Mouse (Mus musculus): Measurements from ENCODE around the gene Map4k2. TPM values are rescaled to one million over a fixed set of nuclear protein-coding genes. Genes with fewer than 3 reads are reported as not detected.

Gene Map4k2
- polyA plus RNA-seq, 1 experiment from 2014 or later = 8.5 TPM

DNA sequence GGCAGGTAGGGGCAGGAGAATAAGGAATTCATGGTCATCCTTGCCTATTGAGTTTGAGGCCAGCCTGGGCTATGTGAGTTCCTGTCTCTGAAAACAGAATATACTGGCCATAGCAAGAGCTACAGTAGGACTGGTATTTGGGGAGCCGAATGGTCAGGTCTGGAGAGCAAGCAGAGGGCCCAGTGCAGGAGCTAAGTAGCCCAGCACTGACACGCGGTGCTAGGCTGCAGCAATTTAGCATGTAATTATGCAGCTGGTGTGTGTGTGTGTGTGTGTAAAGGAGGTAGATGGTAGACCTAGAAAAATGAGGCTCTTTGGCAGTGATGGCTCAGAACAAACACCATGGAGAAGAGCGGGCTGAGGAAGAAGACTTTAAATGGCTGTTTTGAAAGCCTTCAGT is 6.7 kb downstream of the Map4k2 start:
- DNase-seq (ENCODE audit: low spot score) = no peak
- no peaks in the 10 kb centered on the region; the same call in 1 of the 2 replicates for H3K4me1 ChIP-seq (replicated peaks; ENCODE audit: control insufficient read depth, insufficient read depth, low read length)
- H3K36me3 ChIP-seq (ENCODE audit: control insufficient read depth, insufficient read depth, low read length) = no peaks in the 10 kb centered on the region
- no peak overlapping the region for H3K9ac ChIP-seq (ENCODE audit: low read depth, low read length)
- no peaks in the 10 kb centered on the region for H3K9me3 ChIP-seq (ENCODE audit: control insufficient read depth, low read length)
- no peaks in the 10 kb centered on the region for H3K27me3 ChIP-seq (ENCODE audit: control insufficient read depth, insufficient read depth, low read length)
- WGBS = 97% methylated on average over 4 of the region's 4 CpGs
- ATAC-seq (ENCODE audit: low FRiP score) = no peak
- H3K27ac ChIP-seq (ENCODE audit: low read depth, low read length) = no peak overlapping the region
- H3K4me2 ChIP-seq (replicated peaks; ENCODE audit: low read depth, low read length) = no peak overlapping the region
- no peak overlapping the region for H3K4me3 ChIP-seq (ENCODE audit: low read depth, low read length)

GRCm38 (mm10) chr19:6348717-6349116 is 7.8 kb downstream of the Map4k2 start:
- Histone ChIP-seq H3K9me3 (ENCODE audit: control insufficient read depth, low read length) (no peaks in the 10 kb centered on the region), H3K36me3 (ENCODE audit: control insufficient read depth, insufficient read depth, low read length) (no peaks in the 10 kb centered on the region), H3K27me3 (ENCODE audit: control insufficient read depth, insufficient read depth, low read length) (no peaks in the 10 kb centered on the region), H3K4me2 (replicated peaks; ENCODE audit: low read depth, low read length) (no peak overlapping the region), H3K4me3 (ENCODE audit: low read depth, low read length) (no peak overlapping the region), H3K27ac (ENCODE audit: low read depth, low read length) (no peak overlapping the region), H3K9ac (ENCODE audit: low read depth, low read length) (no peak overlapping the region), H3K4me1 (replicated peaks; ENCODE audit: control insufficient read depth, insufficient read depth, low read length) (no peaks in the 10 kb centered on the region; the same call in 1 of the 2 replicates)
- no peak for DNase-seq (ENCODE audit: low spot score)
- 58% methylated on average over 9 of the region's 9 CpGs for WGBS
- no peak for ATAC-seq (ENCODE audit: low FRiP score)

DNA sequence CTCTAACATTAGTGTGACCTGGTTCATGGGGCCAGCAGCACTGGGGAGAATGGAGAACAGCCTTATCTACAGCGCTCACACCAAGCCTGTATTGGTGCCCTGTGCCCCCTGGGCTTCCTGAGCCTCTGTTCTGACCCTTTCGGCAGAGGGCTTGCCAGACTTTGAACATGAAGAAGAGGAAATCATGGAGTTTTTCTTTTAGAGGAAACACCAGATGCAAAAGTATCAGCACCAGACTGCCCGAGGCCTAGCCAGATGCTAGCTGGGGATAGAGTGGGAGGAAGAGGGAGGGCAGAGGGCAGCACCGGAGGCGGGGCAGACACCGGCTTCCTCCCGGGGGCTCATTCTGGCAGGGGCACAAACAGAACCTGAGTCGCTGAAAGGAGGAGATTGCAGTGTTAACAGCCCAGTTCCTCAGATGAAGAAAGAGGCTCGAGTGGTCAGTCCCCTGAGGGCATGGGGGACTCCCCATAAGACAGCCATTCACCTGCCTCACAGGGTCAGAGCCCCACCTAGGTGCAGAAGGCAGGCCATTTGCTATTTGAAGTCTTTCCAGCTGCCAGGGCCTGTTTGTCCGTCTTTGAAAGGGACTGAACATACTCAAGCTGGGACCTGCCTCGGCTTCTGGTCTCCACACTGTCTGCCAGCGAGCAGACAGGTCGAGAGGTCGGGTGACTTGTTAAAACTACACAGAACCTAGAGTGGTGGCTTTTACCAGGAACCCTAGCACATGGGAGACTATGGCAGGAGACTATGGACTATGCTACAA is 8.5 kb downstream of the Map4k2 start:
- DNase-seq (ENCODE audit: low spot score) = peak; percentile 34
- Histone ChIP-seq H3K4me3 (ENCODE audit: low read depth, low read length) (no peak overlapping the region), H3K9me3 (ENCODE audit: control insufficient read depth, low read length) (no peaks in the 10 kb centered on the region), H3K36me3 (ENCODE audit: control insufficient read depth, insufficient read depth, low read length) (no peaks in the 10 kb centered on the region), H3K27ac (ENCODE audit: low read depth, low read length) (0 out of 2 replicates have a peak overlapping the region, but pooled peaks have one; percentile 25), H3K4me2 (replicated peaks; ENCODE audit: low read depth, low read length) (no peak overlapping the region), H3K4me1 (replicated peaks; ENCODE audit: control insufficient read depth, insufficient read depth, low read length) (no peaks in the 10 kb centered on the region; the same call in 1 of the 2 replicates), H3K27me3 (ENCODE audit: control insufficient read depth, insufficient read depth, low read length) (no peaks in the 10 kb centered on the region), H3K9ac (ENCODE audit: low read depth, low read length) (no peak overlapping the region)
- WGBS = 42% methylated on average over 14 of the region's 14 CpGs
- ATAC-seq (ENCODE audit: low FRiP score) = no peak

GRCm38 (mm10) chr19:6351431-6352106 is 10.6 kb downstream of the Map4k2 start:
- no peaks in the 10 kb centered on the region for H3K27me3 ChIP-seq (ENCODE audit: control insufficient read depth, insufficient read depth, low read length)
- H3K36me3 ChIP-seq (ENCODE audit: control insufficient read depth, insufficient read depth, low read length) = no peaks in the 10 kb centered on the region
- DNase-seq (ENCODE audit: low spot score) = no peak
- no peak overlapping the region for H3K4me3 ChIP-seq (ENCODE audit: low read depth, low read length)
- H3K9ac ChIP-seq (ENCODE audit: low read depth, low read length) = no peak overlapping the region
- 71% methylated on average over 14 of the region's 14 CpGs for WGBS
- H3K9me3 ChIP-seq (ENCODE audit: control insufficient read depth, low read length) = no peaks in the 10 kb centered on the region
- ATAC-seq (ENCODE audit: low FRiP score) = no peak
- no peaks in the 10 kb centered on the region; the same call in 1 of the 2 replicates for H3K4me1 ChIP-seq (replicated peaks; ENCODE audit: control insufficient read depth, insufficient read depth, low read length)
- H3K4me2 ChIP-seq (replicated peaks; ENCODE audit: low read depth, low read length) = no peak overlapping the region
- H3K27ac ChIP-seq (ENCODE audit: low read depth, low read length) = no peak overlapping the region

- no peak overlapping the region for H3K9ac ChIP-seq (ENCODE audit: low read depth, low read length)
- no peak for DNase-seq (ENCODE audit: low spot score)
- no peaks in the 10 kb centered on the region for H3K36me3 ChIP-seq (ENCODE audit: control insufficient read depth, insufficient read depth, low read length)
- H3K4me1 ChIP-seq (replicated peaks; ENCODE audit: control insufficient read depth, insufficient read depth, low read length) = no peaks in the 10 kb centered on the region; the same call in 1 of the 2 replicates
- H3K4me3 ChIP-seq (ENCODE audit: low read depth, low read length) = no peak overlapping the region
- 95% methylated on average over 2 of the region's 2 CpGs for WGBS
- no peak overlapping the region for H3K4me2 ChIP-seq (replicated peaks; ENCODE audit: low read depth, low read length)
- no peak for ATAC-seq (ENCODE audit: low FRiP score)
- no peak overlapping the region for H3K27ac ChIP-seq (ENCODE audit: low read depth, low read length)
- no peaks in the 10 kb centered on the region for H3K27me3 ChIP-seq (ENCODE audit: control insufficient read depth, insufficient read depth, low read length)
- H3K9me3 ChIP-seq (ENCODE audit: control insufficient read depth, low read length) = no peaks in the 10 kb centered on the region
These were observed 11.2 kb downstream of the Map4k2 start for GRCm38 (mm10) chr19:6352107-6352505.

- H3K4me1 ChIP-seq (replicated peaks; ENCODE audit: control insufficient read depth, insufficient read depth, low read length) = no peaks in the 10 kb centered on the region
- H3K9ac ChIP-seq (ENCODE audit: low read depth, low read length) = no peak overlapping the region
- no peak for DNase-seq (ENCODE audit: low spot score)
- H3K4me2 ChIP-seq (replicated peaks; ENCODE audit: low read depth, low read length) = no peak overlapping the region
- no peak for ATAC-seq (ENCODE audit: low FRiP score)
- 81% methylated on average over 7 of the region's 7 CpGs for whole genome bisulfite sequencing
- no peaks in the 10 kb centered on the region for H3K36me3 ChIP-seq (ENCODE audit: control insufficient read depth, insufficient read depth, low read length)
- no peaks in the 10 kb centered on the region for H3K9me3 ChIP-seq (ENCODE audit: control insufficient read depth, low read length)
- H3K4me3 ChIP-seq (ENCODE audit: low read depth, low read length) = no peak overlapping the region
- H3K27ac ChIP-seq (ENCODE audit: low read depth, low read length) = no peak overlapping the region
- H3K27me3 ChIP-seq (ENCODE audit: control insufficient read depth, insufficient read depth, low read length) = no peaks in the 10 kb centered on the region
These were observed 13.1 kb downstream of the Map4k2 start for GRCm38 (mm10) chr19:6354030-6354429.

DNA sequence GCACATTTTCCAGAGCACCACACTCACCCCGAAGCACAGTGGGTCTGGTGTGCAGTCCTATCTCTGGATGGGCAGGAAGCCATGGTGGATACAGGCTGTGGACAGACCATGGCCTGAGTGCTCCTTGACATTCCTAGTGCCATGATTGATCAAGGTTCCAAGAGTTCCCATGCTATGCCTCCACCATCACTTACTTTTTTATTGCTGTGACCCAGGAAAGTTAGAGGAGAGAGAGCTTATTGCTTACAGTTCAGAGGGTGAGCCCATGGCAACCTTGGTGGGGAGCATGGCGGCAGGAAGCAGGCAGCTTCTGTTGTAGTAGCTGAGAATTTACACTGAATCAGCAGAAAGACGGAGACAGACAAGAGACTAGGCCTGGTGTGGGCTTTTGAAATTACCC is 20.4 kb downstream of the Map4k2 start:
- 91% methylated on average over 3 of the region's 3 CpGs for WGBS
- no peak overlapping the region for H3K4me3 ChIP-seq (ENCODE audit: low read depth, low read length)
- H3K36me3 ChIP-seq (ENCODE audit: control insufficient read depth, insufficient read depth, low read length) = peaks cover 5% of the 10 kb centered on the region
- no peak for ATAC-seq (ENCODE audit: low FRiP score)
- H3K4me2 ChIP-seq (replicated peaks; ENCODE audit: low read depth, low read length) = no peak overlapping the region
- H3K9ac ChIP-seq (ENCODE audit: low read depth, low read length) = no peak overlapping the region
- DNase-seq (ENCODE audit: low spot score) = no peak
- no peaks in the 10 kb centered on the region for H3K9me3 ChIP-seq (ENCODE audit: control insufficient read depth, low read length)
- H3K27me3 ChIP-seq (ENCODE audit: control insufficient read depth, insufficient read depth, low read length) = no peaks in the 10 kb centered on the region
- 0 out of 2 replicates have a peak, but pooled peaks cover 4% of the 10 kb centered on the region for H3K4me1 ChIP-seq (replicated peaks; ENCODE audit: control insufficient read depth, insufficient read depth, low read length)
- H3K27ac ChIP-seq (ENCODE audit: low read depth, low read length) = no peak overlapping the region

DNA sequence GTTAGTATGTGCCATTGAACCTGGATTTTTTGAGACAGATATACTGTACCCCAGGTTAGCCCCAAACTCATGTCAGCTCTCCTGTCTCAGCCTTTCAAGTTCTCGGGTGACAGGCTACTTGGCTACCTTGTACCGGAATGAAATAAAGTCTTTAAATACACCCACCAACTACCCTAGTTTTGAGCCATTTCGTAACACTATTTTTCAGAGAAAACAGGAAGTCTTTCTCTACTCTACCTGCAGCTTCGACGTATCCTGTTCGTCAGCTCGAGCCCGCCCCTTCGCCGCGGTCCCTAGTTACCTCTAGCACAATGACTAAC is 22.1 kb downstream of the Map4k2 start:
- H3K4me1 ChIP-seq (replicated peaks; ENCODE audit: control insufficient read depth, insufficient read depth, low read length) = 0 out of 2 replicates have a peak, but pooled peaks cover 4% of the 10 kb centered on the region
- no peak for DNase-seq (ENCODE audit: low spot score)
- H3K9me3 ChIP-seq (ENCODE audit: control insufficient read depth, low read length) = no peaks in the 10 kb centered on the region
- WGBS = 3% methylated on average over 11 of the region's 11 CpGs
- ATAC-seq (ENCODE audit: low FRiP score) = no peak; the same call in 1 of the 2 replicates
- peak overlapping the region; percentile 31; the same call in 1 of the 2 replicates for H3K9ac ChIP-seq (ENCODE audit: low read depth, low read length)
- peak overlapping the region; percentile 49 for H3K4me2 ChIP-seq (replicated peaks; ENCODE audit: low read depth, low read length)
- H3K4me3 ChIP-seq (ENCODE audit: low read depth, low read length) = peak overlapping the region; percentile 76
- 0 out of 2 replicates have a peak overlapping the region, but pooled peaks have one; percentile 96 for H3K27ac ChIP-seq (ENCODE audit: low read depth, low read length)
- no peaks in the 10 kb centered on the region for H3K27me3 ChIP-seq (ENCODE audit: control insufficient read depth, insufficient read depth, low read length)
- peaks cover 5% of the 10 kb centered on the region for H3K36me3 ChIP-seq (ENCODE audit: control insufficient read depth, insufficient read depth, low read length)
